Mouse (Mus musculus) neutrophil, adult 5-6 weeks (primary cell): ENCODE data around the gene Fastkd3. TPM values are rescaled to one million over a fixed set of nuclear protein-coding genes. Genes with fewer than 3 reads are reported as not detected.
A peak's percentile ranks its signal among the peaks of the same experiment; 100 is the strongest.
"Not testable (repeated sequence)": the region's sequence is repeated elsewhere in the genome, so short reads cannot be mapped to it uniquely, and the experiment has no call there.

ENCODE experiments used
- ATAC-seq: fragments of 151-379, 151-347 bp; 2 replicates; pipeline ENCODE4 v1.8.0; 2017; ENCODE audit warnings: mild to moderate bottlenecking, moderate TSS enrichment; ENCODE audit not compliant: insufficient number of reproducible peaks, poor library complexity, low FRiP score, severe bottlenecking; ENCODE audit errors: extremely low read depth
- total RNA-seq: library from RNA; stranded (forward); fragments of 200-1000 nt; gene quantifications from 2 replicates; pipeline ENCODE4 v1.2.3, GENCODE M21; 2017

Gene Fastkd3
- 4.8 and 8.3 TPM in 2 replicates for total RNA-seq

DNA sequence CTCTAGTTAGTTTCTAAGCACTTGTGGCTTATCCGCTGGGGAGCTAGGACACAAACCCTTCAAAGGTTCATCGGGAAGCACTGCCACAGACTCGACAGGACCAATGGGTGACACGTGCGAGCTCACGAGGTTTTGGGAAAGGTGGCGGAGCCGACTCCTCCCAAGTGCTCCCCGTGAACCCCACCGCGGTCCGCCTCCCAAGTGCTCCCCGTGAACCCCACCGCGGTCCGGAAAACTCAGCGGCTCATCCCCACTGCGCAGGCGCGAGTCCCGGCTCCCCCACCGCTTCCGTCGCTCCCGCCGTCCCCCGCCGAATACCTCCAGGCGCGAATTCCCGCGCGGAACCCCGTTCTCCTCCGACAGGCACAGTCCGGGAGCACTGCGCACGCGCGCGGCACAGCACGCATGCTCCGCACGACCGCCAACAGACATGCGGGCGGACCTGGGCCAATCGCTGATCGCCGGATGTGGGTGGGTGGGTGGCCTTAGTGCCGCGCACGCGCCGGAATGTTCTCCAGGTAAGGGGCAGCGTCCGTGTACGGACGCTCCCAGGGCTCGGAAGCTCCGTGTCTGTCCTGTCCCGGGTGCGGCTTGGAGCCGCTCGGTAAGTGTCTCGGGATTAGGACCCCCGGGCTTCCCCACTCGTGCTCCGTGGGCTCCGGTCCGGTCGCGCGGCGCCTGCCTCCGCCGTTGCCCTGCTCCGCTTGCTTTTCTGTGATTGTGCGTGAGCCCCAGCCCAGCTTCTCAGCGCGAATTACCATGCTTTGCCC is at the start of gene Fastkd3, which contains the start of gene Mtrr:
TSS of gene Fastkd3 (plus strand) at position 488 of the 770 bp plus-strand sequence.
TSS of gene Mtrr (minus strand) at position 403 of the 770 bp plus-strand sequence.
- peak; percentile 89 for ATAC-seq

DNA sequence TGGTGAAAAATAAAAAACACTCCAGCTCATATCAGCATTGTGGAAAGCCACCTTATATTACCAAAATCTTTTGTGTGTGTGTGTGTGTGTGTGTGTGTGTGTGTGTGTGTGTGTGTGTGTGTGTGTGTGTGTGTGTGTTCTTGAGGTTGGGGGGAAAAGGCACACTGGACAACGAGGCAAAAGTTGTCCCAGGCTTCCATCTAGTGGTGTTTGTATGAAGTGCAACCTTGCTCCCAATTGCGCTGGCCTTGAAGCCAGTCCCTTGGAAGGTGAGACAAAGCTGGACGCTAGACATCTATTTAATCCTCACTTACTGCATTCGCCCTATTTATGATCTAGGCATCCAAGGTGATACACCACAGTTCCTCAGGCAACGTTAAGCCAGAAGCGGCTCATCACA is 28.6 kb upstream of the Fastkd3 start:
- not testable (repeated sequence) for ATAC-seq

DNA sequence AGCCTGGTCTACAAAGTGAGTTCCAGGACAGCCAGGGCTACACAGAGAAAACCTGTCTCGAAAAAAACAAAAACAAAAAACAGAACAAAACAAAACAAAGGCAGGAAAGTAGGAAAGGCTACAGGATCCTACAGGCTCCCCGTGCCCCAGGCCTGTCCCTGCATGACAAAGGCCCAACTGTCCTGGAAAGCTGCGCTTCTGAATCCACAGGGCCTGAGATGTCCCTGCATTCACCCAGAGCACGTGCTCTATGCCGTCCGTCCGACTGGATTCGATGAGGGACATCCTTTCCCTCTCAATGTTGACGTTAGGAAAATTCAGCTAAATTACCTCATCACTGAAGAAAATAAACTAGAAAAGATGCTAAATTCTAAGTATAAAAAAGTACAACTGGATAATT is 13.9 kb upstream of the Fastkd3 start:
- ATAC-seq, result no peak

DNA sequence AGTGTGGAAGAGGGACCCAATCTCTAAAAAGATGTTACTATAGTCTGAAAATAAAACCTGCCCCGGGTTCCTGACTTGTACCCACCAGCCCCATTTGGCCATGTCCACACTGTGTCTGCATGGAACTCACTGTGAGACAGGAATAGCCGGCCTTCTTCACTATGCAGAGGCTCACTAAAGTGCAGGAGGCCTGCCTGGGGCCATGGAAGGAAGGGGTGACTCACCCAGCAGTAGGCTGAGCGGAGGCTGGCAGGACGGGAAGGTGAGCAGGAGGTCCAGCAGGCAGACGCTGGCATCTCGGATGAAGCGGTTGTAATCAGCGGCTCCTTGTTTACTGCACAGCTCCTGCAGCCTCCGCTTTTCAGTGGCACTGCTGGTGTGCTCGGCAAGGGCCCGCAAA is 13.5 kb upstream of the Fastkd3 start:
- no peak for ATAC-seq

DNA sequence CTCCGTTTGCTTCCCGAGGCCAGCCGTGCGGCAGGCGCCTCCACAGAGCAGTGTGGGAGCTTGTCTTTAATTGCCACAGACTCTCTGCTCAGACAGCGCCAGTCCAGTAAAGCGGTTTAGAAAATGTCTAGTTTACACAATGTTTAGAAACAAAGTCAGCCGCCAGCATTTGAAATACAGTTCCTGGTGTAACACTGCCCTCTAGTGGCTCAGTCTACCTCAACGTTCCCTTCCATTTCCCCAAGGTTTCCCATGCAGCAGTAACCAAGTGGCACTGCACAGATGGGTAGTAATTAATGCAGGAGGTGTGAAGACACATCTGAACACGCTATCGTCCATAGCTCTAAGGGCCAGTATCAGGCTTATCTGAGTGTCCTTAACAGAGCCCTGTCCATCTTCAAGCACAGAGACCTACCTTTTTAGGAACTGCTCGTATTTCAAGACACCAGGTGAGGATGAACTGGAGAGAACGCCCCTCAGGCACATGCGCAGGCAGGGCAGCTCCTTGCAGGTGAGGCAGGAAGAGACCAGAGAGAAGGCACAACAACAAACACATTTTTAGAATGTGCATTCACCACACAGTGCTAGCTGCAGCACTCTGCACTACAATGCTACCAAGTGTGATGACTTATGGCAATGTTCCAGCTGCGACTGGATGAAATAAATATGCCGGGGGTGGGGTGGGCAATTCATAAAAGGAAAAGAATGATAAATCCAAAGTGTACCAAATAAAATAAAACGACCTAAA is 12.3 kb upstream of the Fastkd3 start:
- 0 out of 2 replicates have a peak, but pooled peaks have one; percentile 26 for ATAC-seq

DNA sequence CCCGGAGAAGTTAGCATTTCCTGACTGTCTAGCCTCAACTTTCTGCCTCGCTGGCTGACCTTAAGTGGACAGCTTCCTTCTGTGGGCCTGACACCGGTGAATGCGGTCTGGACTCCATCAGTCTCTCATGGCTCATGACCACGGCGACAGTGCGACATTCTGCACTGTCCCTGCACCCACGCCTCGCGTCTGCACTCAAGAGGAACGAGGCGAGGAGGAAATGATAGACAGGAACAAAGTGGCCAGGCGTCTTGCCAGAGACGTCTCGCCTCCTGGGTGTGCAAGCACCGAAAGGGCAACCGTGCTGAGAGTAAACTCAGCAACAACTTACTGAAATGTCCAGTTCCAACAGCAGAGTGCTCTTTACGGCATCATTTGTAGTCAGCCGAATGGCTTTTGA is 9.8 kb upstream of the Fastkd3 start:
- no peak for ATAC-seq

DNA sequence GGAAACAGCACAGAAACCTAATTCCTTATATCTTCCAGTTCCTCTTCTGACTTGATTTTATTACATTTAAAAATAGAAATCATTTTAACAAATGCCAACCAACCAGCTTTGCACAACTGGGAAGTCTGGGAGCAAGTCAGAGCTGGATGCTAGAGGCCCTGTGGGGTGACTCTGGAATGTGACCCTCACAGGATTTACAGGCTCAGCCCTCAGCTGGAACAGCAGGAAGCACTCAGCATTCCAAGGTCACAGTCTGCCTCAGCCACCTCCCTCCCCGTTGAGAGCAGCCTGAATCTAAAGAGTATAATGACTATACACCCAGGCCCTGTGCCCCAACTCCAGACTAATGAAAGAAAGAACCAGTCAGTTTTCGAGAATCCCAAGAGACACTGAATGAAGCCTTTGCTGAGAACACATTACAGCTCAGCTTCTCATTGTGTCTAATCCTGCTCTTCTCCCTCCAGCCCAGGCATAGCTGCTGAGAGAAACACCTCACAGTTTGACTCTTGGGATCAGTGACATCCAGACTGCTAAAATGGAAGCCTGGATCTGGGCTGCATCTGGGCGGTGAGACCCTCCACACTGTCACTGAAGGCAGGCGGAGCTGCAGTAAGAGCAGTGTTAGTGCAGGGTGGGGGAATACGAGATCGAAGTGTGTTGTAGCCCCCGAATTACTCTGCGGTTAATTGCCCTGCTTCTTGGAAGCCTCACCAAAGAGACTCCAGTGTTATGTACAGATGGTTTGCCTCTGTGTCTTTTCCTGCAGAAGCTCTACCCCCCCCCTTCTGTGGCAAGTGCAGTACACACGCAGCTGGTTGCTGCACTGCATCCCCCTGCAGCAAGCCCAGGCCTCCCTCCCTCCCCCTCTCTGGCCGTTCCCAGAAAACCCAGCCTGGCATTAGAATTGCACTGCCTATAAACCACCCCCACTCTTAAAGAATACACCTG is 8.8 kb upstream of the Fastkd3 start:
- no peak for ATAC-seq

DNA sequence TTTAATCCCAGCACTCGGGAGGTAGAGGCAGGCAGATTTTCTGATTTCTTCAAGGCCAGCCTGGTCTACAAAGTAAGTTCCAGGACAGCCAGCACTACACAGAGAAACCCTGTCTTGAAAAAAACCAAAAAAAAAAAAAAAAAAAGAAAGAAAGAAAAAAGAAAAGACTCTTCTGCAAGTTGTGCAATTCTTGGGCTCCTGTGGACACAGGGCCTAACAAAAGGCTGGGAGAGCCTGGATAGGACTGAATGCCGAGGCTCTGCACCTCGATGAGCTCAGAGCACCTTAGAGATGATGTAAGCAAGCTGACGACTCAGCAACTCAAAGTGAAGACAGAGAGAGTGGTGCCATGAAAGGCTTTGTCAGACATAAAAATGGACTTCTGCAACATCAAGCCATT is 7.6 kb upstream of the Fastkd3 start:
- no peak for ATAC-seq

DNA sequence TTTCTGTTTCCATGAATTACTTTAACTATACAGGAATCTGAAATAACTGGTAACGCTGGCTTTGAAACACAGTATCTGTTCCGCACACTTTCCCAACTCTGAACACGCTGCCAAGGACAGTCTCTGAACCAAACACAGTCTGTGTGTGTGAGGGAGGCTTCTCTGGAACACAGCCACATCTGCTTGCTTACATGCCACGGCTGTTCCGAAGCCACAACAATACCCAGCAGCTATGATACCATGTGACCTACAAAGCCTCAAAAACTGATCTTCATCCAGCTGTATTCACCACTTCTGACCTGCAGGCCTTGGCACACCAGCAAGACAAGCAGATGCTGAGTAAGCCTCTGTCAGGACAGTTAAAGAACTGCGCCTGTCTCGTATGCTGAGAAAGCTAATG is 4.1 kb upstream of the Fastkd3 start:
- ATAC-seq, result no peak

DNA sequence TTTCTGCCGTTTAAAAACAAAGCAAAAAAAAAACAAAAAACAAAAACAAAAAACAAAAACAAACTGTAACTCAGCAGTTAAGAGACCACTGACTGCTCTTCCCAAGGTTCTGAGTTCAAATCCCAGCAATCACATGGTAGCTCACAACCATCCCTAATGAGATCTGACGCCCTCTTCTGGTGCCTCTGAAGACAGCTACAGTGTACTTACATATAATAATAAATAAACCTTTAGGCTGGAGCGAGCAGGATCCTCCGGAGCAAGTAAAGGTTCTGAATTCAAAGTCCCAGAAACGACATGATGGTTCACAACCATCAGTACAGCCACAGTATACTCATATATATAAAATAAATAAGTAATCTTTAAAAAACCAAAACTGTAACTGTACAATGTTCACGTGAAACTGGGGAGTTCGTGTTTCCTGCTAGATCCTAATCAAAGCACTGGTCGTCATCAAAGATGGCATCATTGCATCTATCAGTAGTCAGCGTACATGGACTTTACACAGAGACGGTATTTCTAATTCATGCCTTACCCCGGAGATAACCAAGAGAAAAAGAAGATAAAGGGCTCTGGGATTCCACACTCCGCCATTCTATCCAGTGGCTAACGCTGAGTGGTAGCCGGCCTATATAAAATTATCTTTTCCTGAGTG is 821 bp upstream of the Fastkd3 start:
- no peak for ATAC-seq

DNA sequence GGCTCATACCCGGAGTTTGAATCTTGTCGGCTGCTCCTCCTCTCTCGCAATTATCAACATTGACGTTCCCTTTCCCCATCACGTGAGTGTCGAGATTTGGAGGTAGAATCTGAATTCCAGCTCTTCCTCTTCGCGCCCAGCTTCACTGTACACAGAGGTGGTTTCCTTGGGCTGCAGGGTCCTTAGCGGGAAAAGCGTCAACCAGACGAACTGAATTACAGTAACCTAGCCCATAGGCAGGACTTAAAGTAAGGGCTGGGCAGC is 415 bp downstream of the Fastkd3 start:
- ATAC-seq, result no peak

DNA sequence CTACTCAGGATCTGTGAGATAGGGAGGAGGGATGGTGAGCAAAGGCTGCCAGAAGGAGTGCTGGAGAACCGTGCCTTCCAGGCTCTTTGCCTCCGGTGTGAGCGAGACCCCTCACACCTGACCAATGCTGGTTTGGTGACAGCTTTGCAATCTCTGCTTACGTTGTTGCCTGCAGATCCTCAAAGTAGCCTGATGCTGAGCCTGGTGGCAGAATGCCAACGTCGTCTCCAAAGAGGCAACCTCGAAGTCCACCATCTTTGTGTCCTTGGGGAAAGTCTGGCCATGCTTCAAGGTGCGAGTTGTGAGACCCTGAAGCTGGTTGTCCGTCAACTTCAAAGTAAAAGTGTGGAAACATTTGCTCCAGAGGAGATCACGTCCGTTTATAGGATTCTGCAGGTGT is 1.9 kb downstream of the Fastkd3 start:
- ATAC-seq, result no peak

DNA sequence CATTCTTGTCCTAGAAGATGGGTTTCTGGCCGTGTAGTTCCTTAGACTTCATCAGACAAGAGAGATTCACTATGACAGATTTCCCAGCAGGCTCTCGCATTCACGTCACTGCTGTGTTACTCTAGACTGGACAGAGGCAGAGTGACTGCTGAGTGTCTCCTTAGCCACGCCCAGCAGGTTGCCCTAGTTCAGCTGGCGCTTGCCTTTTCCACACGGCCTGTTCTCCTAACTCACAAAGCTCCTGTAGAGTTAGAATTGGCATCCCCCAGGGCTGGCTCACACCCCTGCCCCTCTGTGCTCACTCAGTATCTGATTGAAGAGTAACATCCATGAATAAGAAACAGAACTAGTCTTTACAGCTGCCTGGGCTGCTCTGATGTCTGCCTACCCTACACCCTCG is 3.4 kb downstream of the Fastkd3 start:
- no peak for ATAC-seq

DNA sequence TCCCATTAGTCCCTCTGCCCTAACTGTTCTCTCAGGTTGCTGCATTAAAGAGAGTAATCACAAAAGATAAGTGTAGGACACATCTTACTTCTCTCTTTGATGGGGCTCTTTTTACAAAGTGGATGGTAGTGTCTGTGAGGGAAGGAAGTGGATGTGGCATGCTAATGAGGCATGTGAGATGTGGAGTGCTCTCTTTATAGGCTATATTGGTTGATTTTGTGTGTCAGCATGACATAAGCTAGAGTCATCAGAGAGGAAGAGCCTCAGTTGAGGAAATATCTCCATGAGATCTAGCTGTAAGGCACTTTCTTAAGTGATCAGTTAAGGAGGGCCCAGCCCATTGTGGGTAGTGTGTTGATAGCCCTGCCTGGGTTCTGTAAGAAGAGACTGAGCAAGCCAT is 6.3 kb downstream of the Fastkd3 start:
- no peak for ATAC-seq

DNA sequence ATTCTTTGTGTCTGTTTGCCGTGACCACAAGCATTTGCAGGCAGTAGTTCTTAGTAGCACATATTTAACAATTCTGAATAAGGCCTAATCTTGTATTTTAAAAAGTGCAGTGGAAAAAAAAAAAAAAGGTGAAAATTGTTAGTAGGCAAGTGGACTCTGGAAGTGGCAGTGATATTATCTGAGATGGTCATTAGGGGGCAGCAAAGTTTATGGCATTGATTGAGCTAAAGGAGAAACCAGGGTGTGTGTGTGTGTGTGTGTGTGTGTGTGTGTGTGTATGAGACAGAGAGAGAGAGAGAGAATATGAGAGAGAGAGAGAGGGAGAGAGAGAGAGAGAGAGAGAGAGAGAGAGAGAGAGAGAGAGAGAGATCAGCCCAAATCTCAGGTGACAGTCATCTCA is 11.8 kb downstream of the Fastkd3 start:
- ATAC-seq, result no peak

DNA sequence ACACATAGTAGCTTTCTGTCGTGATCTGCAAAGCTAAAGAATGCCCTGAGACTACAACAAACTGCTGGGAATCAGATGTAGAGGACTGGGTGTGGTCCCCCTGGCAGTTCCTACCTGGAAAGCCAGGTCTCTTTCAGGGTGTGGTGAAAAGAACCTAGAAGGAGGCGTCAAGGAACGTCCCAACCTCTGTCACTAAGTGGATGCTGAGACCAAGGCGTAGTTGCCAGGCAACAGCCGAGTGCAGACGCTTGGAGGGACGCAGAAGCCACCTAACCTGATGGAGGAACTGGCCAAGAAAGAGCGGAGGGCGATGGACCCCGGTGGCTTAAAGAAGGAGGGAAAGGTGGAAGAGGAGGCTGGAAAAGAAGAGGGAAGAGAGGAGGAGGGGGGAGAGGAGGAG is 15.2 kb downstream of the Fastkd3 start, which contains the start of gene 1700001L19Rik:
TSS of gene 1700001L19Rik (plus strand) at position 223 of the 400 bp plus-strand sequence.
- ATAC-seq, result no peak

DNA sequence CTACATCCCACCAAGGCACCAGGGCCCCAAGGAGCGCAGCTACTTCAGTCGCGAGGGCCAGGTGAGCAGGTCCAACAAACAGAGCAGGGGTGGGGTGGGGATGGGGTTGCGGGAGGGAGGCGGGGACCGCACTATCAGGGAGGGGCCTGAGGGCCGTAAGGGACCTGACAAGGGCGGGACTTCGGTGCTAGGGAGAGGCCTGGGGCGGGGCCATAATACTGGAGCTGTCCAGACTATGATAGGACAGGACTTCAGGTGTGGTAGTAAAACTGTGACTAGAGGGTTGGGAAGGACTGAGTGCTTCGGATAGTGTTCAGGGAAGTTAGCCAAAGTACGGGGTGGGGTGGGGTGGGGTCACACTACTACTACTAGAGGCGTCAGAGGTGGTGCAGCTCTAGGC is 15.6 kb downstream of the Fastkd3 start:
- ATAC-seq, result no peak

DNA sequence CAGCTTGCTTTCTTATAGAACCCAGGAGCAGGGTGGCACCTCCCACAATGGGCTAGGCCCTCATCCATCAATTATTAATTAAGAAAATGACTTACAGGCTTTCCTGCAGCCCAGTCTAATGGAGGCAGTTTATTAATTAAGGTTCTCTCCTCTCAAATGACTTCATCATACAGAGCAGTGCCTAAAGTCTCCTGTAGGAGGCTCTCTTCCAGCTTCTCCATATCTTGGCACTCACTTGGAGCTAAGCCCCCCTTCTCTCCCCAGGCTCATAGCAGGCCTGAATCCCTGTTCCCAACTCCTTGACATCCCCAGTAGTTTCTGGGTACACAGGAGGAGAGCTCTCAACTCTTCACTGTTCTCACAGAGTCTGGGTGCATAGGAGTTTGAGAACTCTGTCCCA is 16.9 kb downstream of the Fastkd3 start:
- no peak for ATAC-seq

DNA sequence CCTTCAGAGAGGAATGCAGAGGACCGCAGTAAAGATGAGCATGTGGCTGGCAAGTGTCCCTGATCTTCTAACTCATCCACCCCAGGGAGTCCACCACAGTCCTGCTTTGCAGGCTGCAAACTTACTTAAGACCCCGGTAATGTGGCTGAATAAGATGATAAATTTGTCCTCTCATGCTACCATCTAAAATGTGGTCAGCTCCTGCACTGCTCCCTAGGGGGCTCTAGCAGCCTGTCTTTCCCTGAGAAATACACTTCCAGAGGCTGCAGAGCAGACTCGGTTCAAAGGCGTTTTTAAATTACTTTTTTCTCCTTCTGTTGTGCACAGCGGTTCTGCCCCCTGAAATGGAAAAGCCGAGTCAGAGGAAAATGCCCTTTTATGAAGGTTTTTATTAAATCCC is 19.1 kb downstream of the Fastkd3 start:
- ATAC-seq, result no peak
